Mouse (Mus musculus) limb, embryonic 11.5 days (tissue): ENCODE data around the gene Rapgef5. TPM values are rescaled to one million over a fixed set of nuclear protein-coding genes. Genes with fewer than 3 reads are reported as not detected.

Source experiments
- ATAC-seq: fragments of 200-750 bp; cut with Nextera tagmentation; 2 replicates; pipeline ENCODE4 v1.8.0; 2017; ENCODE audit warnings: low read depth; ENCODE audit not compliant: insufficient number of reproducible peaks, low FRiP score, low TSS enrichment
- DNase-seq: peaks from one replicate; pipeline ENCODE4 v3.0.0-alpha.2; 2015; ENCODE audit warnings: low spot score
- H3K27ac ChIP-seq: fragments of 300-500 bp; sonication (generic); replicated peaks from 2 replicates; pipeline ENCODE4 v1.5.1; 2014; ENCODE audit warnings: low read depth, mild to moderate bottlenecking, low read length
- H3K27me3 ChIP-seq: fragments of 300-500 bp; sonication (generic); 2 replicates; pipeline ENCODE4 v1.6.1; 2014; ENCODE audit warnings: mild to moderate bottlenecking, low read length, mixed read lengths; ENCODE audit not compliant: control insufficient read depth, insufficient read depth
- H3K36me3 ChIP-seq: fragments of 300-500 bp; sonication (generic); 2 replicates; pipeline ENCODE4 v1.6.1; 2014; ENCODE audit warnings: mild to moderate bottlenecking, low read length, moderate library complexity, mixed read lengths; ENCODE audit not compliant: control insufficient read depth, insufficient read depth
- H3K4me1 ChIP-seq: fragments of 300-500 bp; sonication (generic); 2 replicates; pipeline ENCODE4 v1.6.1; 2014; ENCODE audit warnings: low read length, mixed read lengths; ENCODE audit not compliant: control insufficient read depth, insufficient read depth
- H3K4me2 ChIP-seq: fragments of 300-500 bp; sonication (generic); 2 replicates; pipeline ENCODE4 v1.6.1; 2014; ENCODE audit warnings: low read depth, mild to moderate bottlenecking, moderate library complexity; ENCODE audit not compliant: severe bottlenecking
- H3K4me3 ChIP-seq: fragments of 300-500 bp; sonication (generic); 2 replicates; pipeline ENCODE4 v1.5.1; 2014; ENCODE audit warnings: low read depth, low read length
- H3K9ac ChIP-seq: fragments of 300-500 bp; sonication (generic); 2 replicates; pipeline ENCODE4 v1.6.1; 2014; ENCODE audit warnings: mild to moderate bottlenecking, low read length
- H3K9me3 ChIP-seq: fragments of 300-500 bp; sonication (generic); 2 replicates; pipeline ENCODE4 v1.6.1; 2016; ENCODE audit warnings: low read length; ENCODE audit not compliant: control insufficient read depth
- WGBS: fragments of 180-500 bp; shearing (Covaris S2); extraction: QIAGEN DNeasy Blood & Tissue Kit; methylation state at CpG from one replicate; pipeline ENCODE4 v1.1.7; 2014; 5-methylcytosine and 5-hydroxymethylcytosine counted together
- polyA plus RNA-seq: library from polyadenylated mRNA; unstranded; fragments of >200 nt; fragmentation: Nextera tagmentation; extraction: Ambion mirVana; gene quantifications from 2 replicates; pipeline ENCODE4 v1.2.1, GENCODE M21; 2014

Rapgef5 gene
- 6.5 and 7.4 TPM in 2 replicates for polyA plus RNA-seq

DNA sequence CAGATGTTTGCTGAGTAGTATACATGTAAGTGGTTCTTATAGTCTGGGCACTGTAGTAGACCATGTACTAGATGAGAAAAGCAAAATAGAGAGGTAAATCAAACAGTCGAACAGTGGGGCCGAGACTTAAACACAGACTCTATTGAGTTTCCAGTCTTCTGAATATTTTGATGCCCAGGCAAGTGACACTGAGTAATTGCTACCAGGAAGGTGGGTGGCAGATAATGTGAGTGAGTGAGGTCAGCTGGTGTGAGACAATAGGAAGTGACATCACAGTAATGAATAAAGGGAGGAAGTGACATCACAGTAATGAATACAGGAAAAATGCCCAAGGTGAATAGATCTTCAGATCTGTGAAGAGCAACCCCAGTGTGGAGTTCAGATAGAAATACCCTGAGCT is at the start of gene Rapgef5:
TSS of gene Rapgef5 (plus strand) at position 301 of the 400 bp plus-strand sequence.
- no peak for DNase-seq
- Histone ChIP-seq H3K4me3 (no peak within 1 kb of the TSS), H3K4me2 (no peak within 1 kb of the TSS), H3K9me3 (no peaks in the 10 kb centered on the region), H3K27ac (no peak within 1 kb of the TSS), H3K9ac (no peak within 1 kb of the TSS), H3K36me3 (no peaks in the 10 kb centered on the region), H3K4me1 (no peaks in the 10 kb centered on the region), H3K27me3 (no peaks in the 10 kb centered on the region)
- WGBS: 92% methylated on average over 2 of the region's 2 CpGs
- no peak for ATAC-seq

DNA sequence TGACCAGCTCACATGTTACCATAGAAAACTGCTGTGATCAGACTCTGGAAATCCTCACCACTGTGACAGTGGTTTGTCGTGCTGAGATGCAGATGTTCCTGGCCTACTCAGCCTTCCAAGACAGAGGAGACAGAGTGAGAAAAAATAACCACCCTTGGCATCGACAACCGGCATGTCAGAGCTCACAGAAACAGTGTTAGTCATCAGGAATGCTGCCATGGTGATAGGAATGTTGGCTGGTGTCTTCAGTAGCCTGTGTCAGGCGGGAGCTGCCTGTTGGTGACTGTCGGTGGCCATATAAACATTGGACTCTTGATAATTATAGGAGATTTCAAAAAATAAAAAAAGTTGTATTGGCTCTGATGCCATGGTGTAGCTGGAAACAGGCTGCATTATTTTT is 48.0 kb upstream of the Rapgef5 start:
- Histone ChIP-seq H3K4me2 (no peak overlapping the region), H3K4me3 (no peak overlapping the region), H3K27ac (no peak overlapping the region), H3K36me3 (no peaks in the 10 kb centered on the region), H3K27me3 (no peaks in the 10 kb centered on the region), H3K9ac (no peak overlapping the region), H3K4me1 (no peaks in the 10 kb centered on the region), H3K9me3 (no peaks in the 10 kb centered on the region)
- DNase-seq (no peak), ATAC-seq (no peak)
- WGBS: 79% methylated on average over 5 of the region's 5 CpGs

DNA sequence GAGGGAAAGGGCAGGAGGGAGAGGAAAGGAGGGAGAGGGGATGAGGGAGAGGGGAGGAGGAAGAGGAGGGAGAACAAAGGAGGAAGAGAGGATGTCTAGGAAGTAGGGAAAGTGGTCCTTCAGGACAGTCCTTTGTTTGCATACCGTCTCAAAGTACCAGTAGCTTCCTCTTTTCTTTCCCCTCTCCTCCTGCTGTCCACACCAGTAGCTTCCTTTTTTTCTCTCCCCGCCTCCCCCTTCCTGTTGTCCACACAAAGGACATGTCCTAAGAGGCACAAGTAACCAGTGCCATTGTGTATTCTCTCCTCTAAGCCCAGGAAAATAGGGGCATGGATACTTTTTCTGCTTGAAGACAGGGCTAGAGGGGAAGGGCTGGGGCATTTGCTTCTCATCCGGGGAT is 37.3 kb upstream of the Rapgef5 start:
- no peaks in the 10 kb centered on the region for H3K36me3 ChIP-seq
- H3K9ac ChIP-seq: no peak overlapping the region
- no peaks in the 10 kb centered on the region for H3K4me1 ChIP-seq
- no peak for ATAC-seq
- H3K27ac ChIP-seq: no peak overlapping the region
- no peak for DNase-seq
- H3K4me3 ChIP-seq: no peak overlapping the region
- WGBS: 79% methylated on average over 3 of the region's 3 CpGs
- no peak overlapping the region for H3K4me2 ChIP-seq
- H3K27me3 ChIP-seq: no peaks in the 10 kb centered on the region
- H3K9me3 ChIP-seq: no peaks in the 10 kb centered on the region

DNA sequence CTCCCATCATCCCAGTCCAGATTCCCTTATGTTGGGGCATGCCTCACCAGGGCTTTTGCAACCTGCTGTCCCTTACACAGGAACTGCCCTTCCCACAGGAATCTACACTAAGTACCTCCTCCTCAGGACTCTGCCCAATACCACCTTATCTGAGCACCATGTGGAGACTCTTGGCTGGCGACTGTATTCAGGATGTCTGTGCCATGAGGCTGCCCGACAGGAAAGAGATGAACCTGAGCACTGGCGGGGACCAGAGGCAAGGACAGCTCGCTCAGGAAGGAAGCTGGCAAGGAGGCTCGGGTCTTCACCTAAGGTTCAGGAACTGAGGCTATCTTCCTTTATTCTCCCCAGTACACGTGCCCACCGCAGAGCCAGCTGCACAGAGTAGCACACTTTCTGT is 36.6 kb upstream of the Rapgef5 start:
- H3K9ac ChIP-seq: no peak overlapping the region
- H3K27ac ChIP-seq: no peak overlapping the region
- no peaks in the 10 kb centered on the region for H3K4me1 ChIP-seq
- DNase-seq (no peak), ATAC-seq (no peak)
- WGBS: 71% methylated on average over 7 of the region's 7 CpGs
- H3K9me3 ChIP-seq: no peaks in the 10 kb centered on the region
- no peak overlapping the region for H3K4me3 ChIP-seq
- no peak overlapping the region for H3K4me2 ChIP-seq
- no peaks in the 10 kb centered on the region for H3K27me3 ChIP-seq
- no peaks in the 10 kb centered on the region for H3K36me3 ChIP-seq

DNA sequence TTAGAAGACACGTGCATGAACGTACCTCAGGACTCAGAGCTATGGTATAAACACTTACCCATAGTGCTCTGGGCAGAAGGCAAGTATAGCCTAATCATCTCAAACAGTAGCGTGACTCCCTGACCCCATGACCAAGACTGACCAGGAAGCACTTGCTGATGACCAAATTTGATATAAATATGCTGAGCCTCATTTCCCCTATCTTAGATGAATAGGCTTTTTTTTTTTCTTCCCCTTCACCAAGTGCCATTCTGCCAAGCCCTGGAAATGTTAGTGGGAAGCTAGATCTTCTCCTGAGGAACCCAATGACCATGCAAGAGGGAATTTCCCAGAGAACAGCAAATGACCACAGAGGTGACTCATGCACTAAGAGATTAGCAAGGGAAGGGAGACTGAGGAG is 35.3 kb upstream of the Rapgef5 start:
- Histone ChIP-seq H3K27ac (no peak overlapping the region), H3K9me3 (no peaks in the 10 kb centered on the region), H3K4me1 (no peaks in the 10 kb centered on the region), H3K27me3 (no peaks in the 10 kb centered on the region), H3K9ac (no peak overlapping the region), H3K4me2 (no peak overlapping the region), H3K4me3 (no peak overlapping the region), H3K36me3 (no peaks in the 10 kb centered on the region)
- ATAC-seq (no peak), DNase-seq (no peak)
- WGBS: 85% methylated on average over 3 of the region's 3 CpGs

DNA sequence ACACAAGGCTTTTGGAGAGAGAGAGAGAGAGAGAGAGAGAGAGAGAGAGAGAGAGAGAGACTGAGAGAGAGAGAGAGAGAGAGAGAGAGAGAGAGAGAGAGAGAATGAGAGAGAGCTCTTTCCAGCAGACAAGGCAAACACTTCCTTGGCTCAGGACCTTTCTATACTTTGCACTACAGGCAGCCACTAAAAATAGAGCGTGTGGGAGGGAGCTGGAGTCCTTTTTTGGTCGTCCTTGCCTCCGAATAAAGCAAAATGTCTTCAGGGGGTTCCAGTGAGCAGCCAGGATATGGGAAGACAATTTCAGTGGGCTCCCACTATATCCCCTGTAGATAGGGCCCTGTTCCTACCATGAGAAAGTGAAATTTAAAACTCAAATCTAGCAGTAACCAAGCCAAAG is 33.6 kb upstream of the Rapgef5 start:
- ATAC-seq: no peak
- no peak for DNase-seq
- H3K9ac ChIP-seq: no peak overlapping the region
- H3K36me3 ChIP-seq: no peaks in the 10 kb centered on the region
- H3K4me2 ChIP-seq: no peak overlapping the region
- H3K27me3 ChIP-seq: no peaks in the 10 kb centered on the region
- H3K9me3 ChIP-seq: no peaks in the 10 kb centered on the region
- WGBS: 45% methylated on average over 3 of the region's 3 CpGs
- H3K27ac ChIP-seq: no peak overlapping the region
- H3K4me3 ChIP-seq: no peak overlapping the region
- H3K4me1 ChIP-seq: peaks cover 3% of the 10 kb centered on the region; the same call in 1 of the 2 replicates

DNA sequence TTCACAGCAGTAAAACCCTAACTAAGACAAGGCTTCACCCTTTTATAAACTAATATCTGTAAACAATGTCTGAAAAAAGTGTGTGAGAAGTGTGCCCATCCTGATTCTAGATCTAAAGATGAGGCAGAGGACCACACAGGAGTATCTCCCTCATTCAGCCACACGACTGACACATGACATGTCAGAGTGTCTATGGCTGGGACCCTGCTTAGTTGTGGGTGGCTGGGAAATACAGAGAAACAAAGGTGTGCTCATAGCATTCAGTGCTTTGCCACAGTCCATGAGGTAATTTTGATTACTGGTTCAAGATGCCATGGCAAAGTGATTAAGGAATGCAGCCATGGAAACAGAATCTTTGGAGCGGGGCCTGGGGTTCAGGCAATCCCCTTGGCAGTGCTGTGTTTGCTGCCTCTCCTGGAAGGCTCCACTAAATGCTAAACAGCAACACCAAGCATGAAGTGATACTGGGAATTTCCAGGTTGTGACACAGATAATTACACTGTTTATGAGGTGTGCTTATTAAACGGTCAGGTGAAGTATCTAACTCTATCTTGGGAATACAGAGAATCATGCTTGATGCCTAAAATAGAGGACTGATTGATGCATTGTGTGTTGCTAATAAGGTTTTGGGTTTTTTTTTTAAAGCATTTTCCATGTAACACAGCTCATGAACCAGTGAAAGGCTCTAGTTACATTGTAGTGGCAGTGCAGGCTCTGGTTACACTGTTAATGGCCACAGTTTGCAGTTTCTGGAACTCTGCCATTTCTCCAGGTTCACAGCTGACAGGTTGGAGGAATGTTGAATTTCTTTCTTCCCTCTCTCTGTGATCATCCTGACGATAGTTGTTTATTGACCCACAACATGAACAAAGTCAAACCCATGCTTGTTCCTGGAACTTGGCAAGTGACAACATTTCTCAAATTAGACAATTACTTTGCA is 29.9 kb upstream of the Rapgef5 start:
- Histone ChIP-seq H3K9me3 (no peaks in the 10 kb centered on the region), H3K27ac (no peak overlapping the region), H3K4me1 (peaks cover 3% of the 10 kb centered on the region; the same call in 1 of the 2 replicates), H3K4me3 (no peak overlapping the region), H3K36me3 (no peaks in the 10 kb centered on the region), H3K4me2 (no peak overlapping the region), H3K9ac (no peak overlapping the region), H3K27me3 (no peaks in the 10 kb centered on the region)
- DNase-seq: peak; percentile 28
- peak; percentile 62 for ATAC-seq
- WGBS: 70% methylated on average over 4 of the region's 4 CpGs

DNA sequence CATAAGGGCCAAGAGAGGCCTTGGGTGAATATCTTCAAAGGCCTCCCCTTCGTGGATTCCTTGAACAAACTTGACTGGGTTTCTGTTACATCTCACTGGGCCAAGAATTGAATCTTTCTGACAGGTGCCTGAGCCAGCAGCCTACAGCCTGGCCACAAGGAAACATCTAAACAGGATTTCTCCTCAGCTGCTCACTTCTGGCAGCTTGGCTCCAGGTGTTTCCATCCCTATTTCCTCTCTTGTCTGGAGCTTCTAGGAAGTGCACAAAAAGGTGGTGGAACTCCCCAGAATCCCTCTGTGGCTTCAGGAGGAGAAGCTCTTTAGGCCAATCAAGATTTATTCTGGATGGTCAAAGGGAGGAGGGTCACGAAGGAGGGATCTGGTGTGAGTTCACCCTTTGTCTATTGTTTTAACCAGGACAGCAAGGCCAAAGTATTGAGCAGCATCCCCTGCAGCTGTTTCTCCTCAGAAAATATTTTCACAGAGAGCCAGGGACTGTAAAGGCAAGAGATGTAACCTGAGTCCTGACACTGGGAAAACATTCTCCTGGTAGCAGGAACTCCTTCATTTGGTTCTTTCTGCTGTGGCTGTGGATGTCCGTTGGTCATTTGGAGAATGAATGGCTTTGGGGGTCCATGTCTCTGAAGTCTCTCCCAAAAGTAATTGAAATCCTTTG is 19.6 kb upstream of the Rapgef5 start:
- ATAC-seq: no peak
- Histone ChIP-seq H3K27me3 (no peaks in the 10 kb centered on the region), H3K4me3 (no peak overlapping the region), H3K9ac (no peak overlapping the region), H3K4me1 (no peaks in the 10 kb centered on the region), H3K4me2 (no peak overlapping the region), H3K27ac (no peak overlapping the region), H3K36me3 (no peaks in the 10 kb centered on the region), H3K9me3 (no peaks in the 10 kb centered on the region)
- WGBS: 65% methylated on average over 3 of the region's 3 CpGs
- DNase-seq: no peak
